Mouse (Mus musculus): Measurements from ENCODE around the gene Mta1. TPM values are rescaled to one million over a fixed set of nuclear protein-coding genes. Genes with fewer than 3 reads are reported as not detected.

Gene Mta1
- polyA plus RNA-seq, 1 experiment from 2014 or later: 17.2 TPM

DNA sequence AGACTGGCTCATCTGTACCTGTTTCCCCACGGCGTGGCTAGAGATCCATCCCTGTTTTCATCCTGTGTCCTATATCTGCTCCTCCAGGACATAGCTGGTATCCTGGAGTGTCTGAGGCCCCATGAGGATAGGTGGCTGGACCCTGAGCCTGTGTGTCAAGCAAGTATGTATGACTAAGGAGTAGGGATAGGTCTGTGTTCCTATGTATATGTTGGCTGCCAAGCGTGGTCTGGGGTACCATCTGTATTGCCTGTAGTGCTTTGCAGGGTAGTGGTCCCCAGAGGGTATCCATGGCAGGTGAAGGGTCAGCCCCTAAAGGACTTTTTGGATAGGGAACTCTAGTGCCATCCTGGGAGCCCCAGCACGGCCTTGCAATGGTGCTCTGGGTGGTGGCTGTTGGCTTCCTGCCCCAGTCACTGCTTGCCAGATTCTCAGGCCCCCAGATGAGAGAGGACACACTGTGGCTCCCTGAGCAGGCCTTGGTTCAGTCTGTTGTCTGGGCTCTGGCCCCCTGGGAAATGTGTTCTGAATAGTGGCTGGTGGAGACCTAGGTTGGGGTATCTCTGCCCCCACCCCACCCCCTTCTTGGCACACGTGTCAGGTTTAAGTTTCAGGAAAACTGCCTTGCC lies 2.5 kb downstream of the Mta1 start:
- peaks cover 46% of the 10 kb centered on the region for H3K4me1 ChIP-seq
- ATAC-seq (replicated peaks): no peak

GRCm38 (mm10) chr12:113101251-113101960 lies 3.3 kb downstream of the Mta1 start:
- no peaks in the 10 kb centered on the region for H3K36me3 ChIP-seq (replicated peaks)
- peak overlapping the region; percentile 15; the same call in 1 of the 2 replicates for H3K9ac ChIP-seq
- H3K4me3 ChIP-seq: no peak overlapping the region
- peaks cover 46% of the 10 kb centered on the region for H3K4me1 ChIP-seq
- H3K27me3 ChIP-seq (replicated peaks): no peaks in the 10 kb centered on the region
- no peaks in the 10 kb centered on the region for H3K9me3 ChIP-seq
- WGBS: 78% methylated on average over 9 of the region's 9 CpGs
- no peak overlapping the region for H3K27ac ChIP-seq
- H3K4me2 ChIP-seq: no peak overlapping the region
- no peak for ATAC-seq (replicated peaks)

More for the DNA sequence above, 2.5 kb downstream of the Mta1 start:
- Histone ChIP-seq H3K9ac (no peak overlapping the region), H3K4me2 (no peak overlapping the region), H3K27ac (no peak overlapping the region), H3K27me3 (replicated peaks) (no peaks in the 10 kb centered on the region), H3K4me3 (no peak overlapping the region), H3K36me3 (replicated peaks) (no peaks in the 10 kb centered on the region), H3K9me3 (no peaks in the 10 kb centered on the region)
- WGBS: 74% methylated on average over 5 of the region's 5 CpGs

GRCm38 (mm10) chr12:113102461-113102860 lies 4.4 kb downstream of the Mta1 start:
- 56% methylated on average over 6 of the region's 6 CpGs for WGBS
- ATAC-seq (replicated peaks): no peak
- no peak overlapping the region for H3K9ac ChIP-seq

DNA sequence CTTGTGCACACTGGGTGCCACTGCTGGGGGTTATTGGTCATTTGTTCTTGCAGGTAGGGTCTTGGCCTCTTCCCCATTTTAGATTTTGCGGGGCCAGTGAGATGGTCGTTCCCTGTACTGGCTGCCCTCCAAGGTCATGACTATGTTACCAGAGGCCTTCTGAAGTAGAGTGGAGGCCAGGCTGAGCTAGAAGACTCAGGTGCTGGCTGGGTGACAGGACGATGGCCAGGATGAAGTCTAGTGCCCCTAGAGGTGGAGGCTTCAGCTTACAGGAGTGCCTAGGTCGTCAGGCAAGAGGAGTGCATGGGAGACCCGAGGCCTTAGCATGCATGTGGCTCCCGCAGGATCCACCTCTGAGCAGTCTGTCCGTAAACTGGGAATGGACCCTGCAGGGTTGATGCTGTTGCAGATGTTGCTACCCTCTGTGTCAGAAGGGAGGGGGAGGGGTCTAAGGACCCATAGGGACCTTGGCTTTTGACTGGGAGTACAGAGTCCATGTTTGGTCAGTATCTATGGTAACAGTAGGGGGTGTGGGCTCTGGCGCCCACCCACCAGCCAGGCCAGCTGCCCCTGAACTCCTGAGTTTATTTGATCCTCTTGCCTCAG lies 5.9 kb downstream of the Mta1 start:
- Histone ChIP-seq H3K4me2 (no peak overlapping the region), H3K4me3 (no peak overlapping the region), H3K27ac (no peak overlapping the region), H3K36me3 (replicated peaks) (no peaks in the 10 kb centered on the region), H3K4me1 (peaks cover 34% of the 10 kb centered on the region), H3K9ac (no peak overlapping the region), H3K9me3 (no peaks in the 10 kb centered on the region), H3K27me3 (replicated peaks) (no peaks in the 10 kb centered on the region)
- WGBS: 83% methylated on average over 8 of the region's 8 CpGs
- no peak for ATAC-seq (replicated peaks)

More at GRCm38 (mm10) chr12:113102461-113102860, 4.4 kb downstream of the Mta1 start:
- Histone ChIP-seq H3K4me2 (no peak overlapping the region), H3K4me3 (no peak overlapping the region), H3K27ac (no peak overlapping the region), H3K4me1 (peaks cover 39% of the 10 kb centered on the region), H3K27me3 (replicated peaks) (no peaks in the 10 kb centered on the region), H3K9me3 (no peaks in the 10 kb centered on the region), H3K36me3 (replicated peaks) (no peaks in the 10 kb centered on the region)

- no peak overlapping the region for H3K4me3 ChIP-seq
- H3K27ac ChIP-seq: no peak overlapping the region
- peaks cover 11% of the 10 kb centered on the region for H3K4me1 ChIP-seq
- ATAC-seq (replicated peaks): no peak
- H3K4me2 ChIP-seq: no peak overlapping the region
- no peak overlapping the region for H3K9ac ChIP-seq
- H3K9me3 ChIP-seq: no peaks in the 10 kb centered on the region
- WGBS: 94% methylated on average over 6 of the region's 6 CpGs
- H3K36me3 ChIP-seq (replicated peaks): no peaks in the 10 kb centered on the region
- H3K27me3 ChIP-seq (replicated peaks): no peaks in the 10 kb centered on the region
These were observed 8.3 kb downstream of the Mta1 start for GRCm38 (mm10) chr12:113106386-113106785.

DNA sequence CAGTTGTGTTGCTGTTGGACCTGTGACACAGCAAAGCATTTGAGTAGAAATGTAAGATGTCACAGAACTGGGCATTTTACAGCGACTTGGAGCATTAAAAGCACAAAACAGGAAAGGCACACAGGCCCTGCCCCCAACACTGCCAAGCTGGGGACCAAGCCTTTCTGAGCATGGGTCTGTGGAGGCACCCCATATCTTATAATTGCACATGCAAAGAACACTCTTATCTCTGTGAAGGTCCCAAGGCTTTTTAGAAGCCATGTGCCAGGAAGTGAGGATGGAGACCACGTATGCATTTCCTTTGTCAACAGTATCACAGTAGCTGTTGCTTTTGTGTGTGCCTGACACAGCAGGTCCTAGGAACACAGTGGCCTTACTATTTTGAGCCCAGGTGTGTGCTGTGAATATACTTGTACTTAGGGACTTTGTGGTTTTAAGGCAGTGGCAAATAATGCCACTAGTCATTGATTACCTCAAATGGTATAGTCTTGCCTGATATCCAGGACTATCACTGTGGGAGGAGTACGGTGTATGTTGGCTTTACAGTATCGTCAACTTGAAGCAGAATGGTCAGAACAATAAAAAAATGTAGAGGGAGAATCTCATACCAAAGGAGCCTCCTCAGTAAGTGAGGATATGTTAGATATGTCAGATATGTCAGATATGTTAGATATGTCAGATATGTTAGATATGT lies 9.5 kb downstream of the Mta1 start:
- no peak for ATAC-seq (replicated peaks)
- no peak overlapping the region for H3K4me3 ChIP-seq

GRCm38 (mm10) chr12:113108528-113109283 lies 10.6 kb downstream of the Mta1 start:
- WGBS: 88% methylated on average over 17 of the region's 17 CpGs

More for the DNA sequence above, 9.5 kb downstream of the Mta1 start:
- H3K36me3 ChIP-seq (replicated peaks): no peaks in the 10 kb centered on the region
- H3K27me3 ChIP-seq (replicated peaks): no peaks in the 10 kb centered on the region
- no peak overlapping the region for H3K9ac ChIP-seq
- H3K9me3 ChIP-seq: no peaks in the 10 kb centered on the region
- no peak overlapping the region for H3K27ac ChIP-seq
- 79% methylated on average over 4 of the region's 4 CpGs for WGBS
- H3K4me1 ChIP-seq: peaks cover 3% of the 10 kb centered on the region
- H3K4me2 ChIP-seq: no peak overlapping the region

DNA sequence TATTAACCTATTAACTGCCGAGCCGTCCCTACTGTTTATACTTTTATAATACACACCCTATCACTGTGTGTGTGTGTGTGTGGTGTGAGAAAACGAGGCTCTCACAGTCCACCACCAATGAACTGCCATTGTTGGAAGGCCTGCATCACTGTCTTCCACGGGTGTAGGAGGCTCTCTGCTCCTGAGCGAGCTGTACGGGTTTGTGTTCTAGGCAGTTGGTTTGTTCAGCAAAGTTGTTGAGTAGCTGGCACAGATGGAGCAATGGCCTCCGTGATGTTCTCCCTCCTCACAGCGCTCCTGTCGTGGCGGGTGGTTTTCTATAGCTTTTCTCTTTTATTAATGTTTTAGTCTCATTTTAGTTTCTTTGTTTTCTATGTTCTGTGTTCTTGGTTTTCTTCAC lies 11.7 kb downstream of the Mta1 start:
- Histone ChIP-seq H3K9me3 (no peaks in the 10 kb centered on the region), H3K27ac (no peak overlapping the region), H3K4me3 (no peak overlapping the region), H3K4me1 (no peaks in the 10 kb centered on the region; the same call in 1 of the 2 replicates), H3K4me2 (no peak overlapping the region), H3K27me3 (replicated peaks) (no peaks in the 10 kb centered on the region), H3K36me3 (replicated peaks) (peaks cover 5% of the 10 kb centered on the region), H3K9ac (no peak overlapping the region)
- 84% methylated on average over 10 of the region's 10 CpGs for WGBS
- no peak for ATAC-seq (replicated peaks)

More at GRCm38 (mm10) chr12:113108528-113109283, 10.6 kb downstream of the Mta1 start:
- no peaks in the 10 kb centered on the region; the same call in 1 of the 2 replicates for H3K4me1 ChIP-seq
- no peaks in the 10 kb centered on the region for H3K36me3 ChIP-seq (replicated peaks)
- H3K27ac ChIP-seq: no peak overlapping the region
- no peak overlapping the region for H3K4me3 ChIP-seq
- no peaks in the 10 kb centered on the region for H3K9me3 ChIP-seq
- no peaks in the 10 kb centered on the region for H3K27me3 ChIP-seq (replicated peaks)
- no peak overlapping the region for H3K9ac ChIP-seq
- no peak overlapping the region for H3K4me2 ChIP-seq
- ATAC-seq (replicated peaks): no peak

DNA sequence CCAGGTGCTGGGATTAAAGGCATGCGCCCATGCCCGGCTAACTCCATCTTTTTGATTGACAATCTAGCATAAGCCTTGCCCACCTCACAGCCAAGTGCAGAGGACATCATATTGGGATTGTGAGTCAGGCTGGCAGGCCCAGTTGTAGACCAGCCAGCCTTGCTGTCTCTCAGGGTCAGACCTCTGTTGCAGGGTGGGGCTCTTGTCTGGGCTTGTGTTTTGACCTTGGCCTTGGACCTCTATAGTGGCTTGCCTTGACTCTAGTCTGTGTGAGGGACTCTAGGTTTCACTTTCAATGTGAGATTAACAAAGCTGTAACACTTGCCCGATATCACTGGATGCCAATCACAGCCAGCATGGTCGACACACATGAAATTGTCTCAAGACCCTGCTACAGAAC lies 16.1 kb downstream of the Mta1 start:
- no peak overlapping the region for H3K27ac ChIP-seq
- H3K9me3 ChIP-seq: no peaks in the 10 kb centered on the region
- no peak overlapping the region for H3K9ac ChIP-seq
- 92% methylated on average over 4 of the region's 4 CpGs for WGBS
- no peak overlapping the region for H3K4me3 ChIP-seq
- ATAC-seq (replicated peaks): no peak
- no peaks in the 10 kb centered on the region for H3K27me3 ChIP-seq (replicated peaks)
- H3K4me1 ChIP-seq: no peaks in the 10 kb centered on the region; the same call in 1 of the 2 replicates
- no peak overlapping the region for H3K4me2 ChIP-seq
- H3K36me3 ChIP-seq (replicated peaks): peaks cover 6% of the 10 kb centered on the region

DNA sequence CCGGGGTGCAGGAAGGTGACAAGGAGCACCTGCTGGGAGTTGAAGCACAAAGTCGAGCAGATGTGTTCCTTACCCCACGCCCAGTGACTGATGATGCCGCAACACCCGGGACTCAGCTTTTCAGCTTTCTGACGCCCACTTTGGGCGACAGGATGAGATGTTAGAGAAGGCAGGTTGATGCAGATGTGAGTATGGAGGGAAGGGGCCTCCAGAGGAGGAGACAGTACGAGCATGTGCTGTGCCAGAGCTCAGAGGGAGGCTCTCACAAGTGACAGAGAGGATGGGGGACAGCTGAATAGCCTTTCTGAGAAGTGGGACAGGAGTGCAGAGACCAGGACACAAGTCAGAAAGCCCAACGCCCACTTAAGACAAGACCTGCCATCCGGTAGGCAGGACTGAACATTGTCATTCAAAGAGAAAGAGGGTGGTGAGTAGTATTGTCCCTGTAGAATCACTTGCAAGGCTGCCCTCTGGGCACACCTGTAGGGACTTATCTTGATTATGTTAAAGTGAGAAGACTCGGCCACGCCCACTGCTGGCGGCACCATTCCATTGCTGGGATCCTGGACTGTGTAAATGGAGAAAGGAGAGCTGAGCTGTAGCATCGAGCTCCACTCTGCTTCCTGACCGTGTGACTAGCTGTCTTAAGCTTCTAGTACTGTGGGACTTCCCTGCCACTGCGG lies 16.9 kb downstream of the Mta1 start:
- Histone ChIP-seq H3K9ac (no peak overlapping the region), H3K4me2 (no peak overlapping the region), H3K9me3 (no peaks in the 10 kb centered on the region), H3K4me3 (no peak overlapping the region), H3K27ac (no peak overlapping the region), H3K36me3 (replicated peaks) (peaks cover 6% of the 10 kb centered on the region), H3K4me1 (no peaks in the 10 kb centered on the region), H3K27me3 (replicated peaks) (no peaks in the 10 kb centered on the region)
- ATAC-seq (replicated peaks): no peak
- 87% methylated on average over 16 of the region's 16 CpGs for WGBS

Measured in midbrain, embryonic 15.5 days (tissue).